Mouse (Mus musculus): Measurements from ENCODE around the gene Lsamp.

The Lsamp gene

DNA sequence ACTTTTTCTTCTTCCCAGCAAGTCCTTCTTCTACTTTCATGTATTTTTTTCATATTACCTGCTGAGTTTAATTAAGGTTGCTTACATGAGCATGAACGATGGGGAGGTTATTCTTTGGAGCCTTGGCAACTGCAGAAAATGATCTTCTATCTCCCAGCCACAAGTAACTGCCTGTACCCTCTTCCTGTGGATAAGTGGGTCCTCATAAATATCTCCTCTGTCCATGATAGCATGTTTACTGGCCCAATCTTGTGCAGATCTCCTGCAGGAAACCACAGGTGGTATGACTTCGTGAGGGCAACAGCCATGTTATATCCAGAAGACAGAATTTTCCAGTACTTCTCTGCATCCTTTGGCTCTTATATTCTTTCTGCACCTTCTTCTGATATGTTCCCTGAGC, 2129.1 kb downstream of the Lsamp start:
- no peak for DNase-seq

GRCm38 (mm10) chr16:42121788-42122187, 2137.6 kb downstream of the Lsamp start:
- DNase-seq = no peak

DNA sequence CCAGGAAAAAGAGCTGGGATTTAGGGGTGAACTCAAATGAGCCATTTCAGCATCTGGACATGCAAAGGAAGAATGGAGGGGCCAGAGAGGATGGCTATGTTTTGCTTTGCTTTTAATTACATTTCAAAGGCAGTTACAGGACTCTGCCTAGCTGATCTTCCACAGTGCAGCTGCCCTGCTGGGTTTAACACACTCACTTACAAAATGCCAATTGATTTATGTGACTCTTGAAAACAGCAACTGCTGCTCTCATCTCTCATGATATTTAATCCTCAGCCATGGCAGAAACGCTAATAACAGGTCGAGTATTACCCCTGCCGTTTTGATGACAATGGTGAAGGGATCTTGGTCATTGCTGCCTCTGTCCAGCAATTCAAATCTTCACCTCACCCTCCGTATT, 2139.7 kb downstream of the Lsamp start:
- no peak for DNase-seq

DNA sequence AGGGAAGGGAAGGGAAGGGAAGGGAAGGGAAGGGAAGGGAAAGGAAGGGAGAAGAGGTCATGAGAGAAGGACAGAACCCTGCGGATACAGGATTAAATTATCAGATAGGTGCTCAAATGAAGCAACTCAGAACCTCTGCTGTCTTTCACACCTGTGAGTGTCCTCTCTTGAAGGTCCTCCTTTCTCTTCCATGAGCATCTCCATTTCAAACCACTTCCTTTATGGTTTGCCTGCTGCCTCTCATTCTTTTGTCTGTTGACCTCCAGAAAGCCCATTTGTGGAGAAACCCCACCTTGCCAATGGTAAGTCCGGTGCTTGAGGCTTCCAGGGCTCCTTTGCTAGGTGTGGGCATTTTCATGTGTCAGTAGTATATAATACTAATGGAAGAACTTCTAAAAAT, 2141.9 kb downstream of the Lsamp start:
- DNase-seq = no peak

- no peak for DNase-seq
These were observed 2163.0 kb downstream of the Lsamp start for GRCm38 (mm10) chr16:42147164-42147563.

- no peak for DNase-seq
These were observed 2165.2 kb downstream of the Lsamp start for GRCm38 (mm10) chr16:42149216-42149942.

GRCm38 (mm10) chr16:42152640-42153039, 2168.5 kb downstream of the Lsamp start:
- DNase-seq = no peak

DNA sequence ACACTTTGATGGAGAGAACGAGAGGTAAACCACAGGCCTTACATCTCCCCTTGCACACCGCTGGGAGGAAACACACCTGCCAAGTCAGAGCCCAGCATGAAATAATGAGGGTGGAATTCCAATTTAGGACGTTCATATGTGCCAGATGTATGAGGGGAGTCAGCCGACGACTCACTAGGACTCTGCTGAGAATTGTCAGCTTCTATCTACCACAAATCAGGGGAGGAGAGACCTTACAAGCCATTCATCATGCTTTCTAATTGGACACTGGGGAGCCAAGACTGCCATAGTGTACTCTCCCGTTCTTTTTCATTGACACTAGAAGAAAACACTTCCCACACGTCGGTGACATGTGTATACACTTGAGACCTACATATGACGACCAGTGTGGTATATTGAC, 2173.7 kb downstream of the Lsamp start:
- DNase-seq = no peak

- DNase-seq = peak; percentile 81
These were observed 2180.8 kb downstream of the Lsamp start for GRCm38 (mm10) chr16:42164941-42165340.

GRCm38 (mm10) chr16:42168292-42168691, 2184.1 kb downstream of the Lsamp start:
- no peak for DNase-seq

GRCm38 (mm10) chr16:42169447-42170140, 2185.4 kb downstream of the Lsamp start:
- DNase-seq = peak; percentile 79

- peak; percentile 84 for DNase-seq
These were observed 2188.3 kb downstream of the Lsamp start for GRCm38 (mm10) chr16:42172476-42172875.

DNA sequence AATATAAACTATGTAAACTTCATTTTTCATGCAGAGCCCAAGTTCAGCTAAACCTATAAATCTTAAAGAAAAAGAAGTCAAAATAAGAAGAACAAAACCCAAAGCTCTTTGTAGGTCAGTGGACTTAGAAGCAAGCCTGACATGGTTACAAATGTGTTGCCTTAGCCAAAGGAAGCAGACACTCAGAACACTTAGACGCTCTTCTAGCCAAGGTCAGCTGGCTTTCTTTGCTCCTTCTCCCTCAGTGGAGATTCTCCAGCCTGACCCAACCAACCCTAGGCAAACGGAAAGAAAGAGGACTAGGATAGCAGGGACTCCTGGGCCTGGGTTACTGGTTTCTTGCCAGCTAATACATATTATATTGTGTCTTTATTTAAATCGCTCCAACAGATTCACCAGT, 2194.7 kb downstream of the Lsamp start:
- no peak for DNase-seq

GRCm38 (mm10) chr16:42180025-42180424, 2195.9 kb downstream of the Lsamp start:
- no peak for DNase-seq

- DNase-seq = no peak
These were observed 2196.3 kb downstream of the Lsamp start for GRCm38 (mm10) chr16:42180473-42180872.

- DNase-seq = no peak
These were observed 2205.4 kb downstream of the Lsamp start for GRCm38 (mm10) chr16:42189431-42190081.

- peak; percentile 95 for DNase-seq
These were observed 2206.2 kb downstream of the Lsamp start for GRCm38 (mm10) chr16:42190114-42191045.

Data from right cerebral cortex, adult 18-20 months (tissue).